Mouse (Mus musculus): Measurements from ENCODE around the gene Ralgps1.
A peak's percentile ranks its signal among the peaks of the same experiment; 100 is the strongest.

Ralgps1 gene

GRCm38 (mm10) chr2:33371648-33372408 is 542 bp upstream of the Ralgps1 start:
- no peaks in the 10 kb centered on the region for H3K36me3 ChIP-seq (ENCODE audit: control insufficient read depth, insufficient read depth, low read length, poor library complexity, severe bottlenecking)
- DNase-seq (ENCODE audit: low read depth, low spot score) = no peak
- H3K27me3 ChIP-seq (ENCODE audit: control insufficient read depth, insufficient read depth, low read length, poor library complexity, severe bottlenecking) = no peaks in the 10 kb centered on the region

DNA sequence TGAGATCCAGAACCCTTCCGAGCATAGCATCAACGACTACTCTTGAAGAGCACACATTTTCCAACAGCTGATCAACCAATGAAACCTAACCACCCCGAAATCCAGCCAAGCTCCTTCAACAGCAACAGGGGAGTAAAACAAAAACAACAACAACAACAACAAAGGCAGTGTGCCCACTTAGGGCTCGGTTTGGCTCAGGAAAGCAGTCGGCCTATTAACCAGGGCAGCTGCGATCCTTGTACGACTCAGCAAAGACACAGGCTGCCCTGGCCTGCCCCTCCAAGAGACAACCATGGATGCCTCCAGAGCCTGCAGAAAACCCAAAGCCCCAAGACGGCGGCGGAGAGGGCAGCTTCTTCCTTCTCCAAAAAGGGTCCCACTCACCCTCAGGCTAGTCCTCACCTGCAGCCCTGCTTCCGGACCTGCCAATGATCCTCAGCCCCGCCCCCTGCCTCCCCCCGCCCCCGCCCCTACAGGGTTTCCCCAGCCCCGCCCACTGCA is 960 bp downstream of the Ralgps1 start:
- no peak for DNase-seq (ENCODE audit: low read depth, low spot score)
- H3K36me3 ChIP-seq (ENCODE audit: control insufficient read depth, insufficient read depth, low read length, poor library complexity, severe bottlenecking) = no peaks in the 10 kb centered on the region
- H3K27me3 ChIP-seq (ENCODE audit: control insufficient read depth, insufficient read depth, low read length, poor library complexity, severe bottlenecking) = no peaks in the 10 kb centered on the region

DNA sequence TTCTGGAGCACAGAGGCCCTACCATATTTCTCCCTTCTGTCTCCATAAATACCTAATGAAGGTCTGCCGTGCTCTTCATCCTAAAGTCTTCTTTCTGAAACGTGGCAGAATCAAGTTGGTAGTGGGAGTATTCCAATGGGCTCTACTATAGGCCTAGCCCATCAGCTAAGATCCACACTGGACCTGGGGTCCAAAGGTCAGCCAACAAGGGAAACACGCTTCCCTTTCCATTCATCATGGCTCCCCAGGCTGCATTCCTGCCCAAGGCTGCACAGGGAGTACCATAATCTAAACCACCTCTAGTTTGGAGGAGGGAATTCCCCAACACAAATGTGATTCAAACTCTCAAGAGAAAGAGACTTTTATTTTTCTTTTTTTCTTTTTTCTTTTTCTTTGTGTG is 1.8 kb downstream of the Ralgps1 start:
- H3K36me3 ChIP-seq (ENCODE audit: control insufficient read depth, insufficient read depth, low read length, poor library complexity, severe bottlenecking) = no peaks in the 10 kb centered on the region
- no peaks in the 10 kb centered on the region for H3K27me3 ChIP-seq (ENCODE audit: control insufficient read depth, insufficient read depth, low read length, poor library complexity, severe bottlenecking)
- no peak for DNase-seq (ENCODE audit: low read depth, low spot score)

DNA sequence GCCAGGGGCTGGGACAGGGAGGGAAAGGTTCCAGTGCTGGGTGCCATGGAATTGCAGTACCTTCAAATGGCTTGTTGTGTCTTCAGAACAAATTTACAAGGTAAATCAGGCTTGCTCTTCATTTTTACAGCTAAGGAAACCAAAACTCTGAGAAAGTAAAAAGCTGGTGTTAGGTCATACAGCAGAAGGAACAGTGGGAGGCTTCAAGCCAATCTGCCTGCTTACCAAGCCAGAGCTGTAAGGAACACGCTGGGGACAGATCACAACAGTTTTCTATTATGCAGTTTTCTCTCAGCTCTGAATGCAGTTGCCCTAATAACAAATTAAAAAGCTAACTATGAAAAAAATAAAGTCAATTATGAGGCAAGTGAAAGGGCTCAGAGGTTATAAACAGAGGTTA is 2.8 kb downstream of the Ralgps1 start:
- DNase-seq (ENCODE audit: low read depth, low spot score) = no peak
- Histone ChIP-seq H3K36me3 (ENCODE audit: control insufficient read depth, insufficient read depth, low read length, poor library complexity, severe bottlenecking) (no peaks in the 10 kb centered on the region), H3K27me3 (ENCODE audit: control insufficient read depth, insufficient read depth, low read length, poor library complexity, severe bottlenecking) (no peaks in the 10 kb centered on the region)

DNA sequence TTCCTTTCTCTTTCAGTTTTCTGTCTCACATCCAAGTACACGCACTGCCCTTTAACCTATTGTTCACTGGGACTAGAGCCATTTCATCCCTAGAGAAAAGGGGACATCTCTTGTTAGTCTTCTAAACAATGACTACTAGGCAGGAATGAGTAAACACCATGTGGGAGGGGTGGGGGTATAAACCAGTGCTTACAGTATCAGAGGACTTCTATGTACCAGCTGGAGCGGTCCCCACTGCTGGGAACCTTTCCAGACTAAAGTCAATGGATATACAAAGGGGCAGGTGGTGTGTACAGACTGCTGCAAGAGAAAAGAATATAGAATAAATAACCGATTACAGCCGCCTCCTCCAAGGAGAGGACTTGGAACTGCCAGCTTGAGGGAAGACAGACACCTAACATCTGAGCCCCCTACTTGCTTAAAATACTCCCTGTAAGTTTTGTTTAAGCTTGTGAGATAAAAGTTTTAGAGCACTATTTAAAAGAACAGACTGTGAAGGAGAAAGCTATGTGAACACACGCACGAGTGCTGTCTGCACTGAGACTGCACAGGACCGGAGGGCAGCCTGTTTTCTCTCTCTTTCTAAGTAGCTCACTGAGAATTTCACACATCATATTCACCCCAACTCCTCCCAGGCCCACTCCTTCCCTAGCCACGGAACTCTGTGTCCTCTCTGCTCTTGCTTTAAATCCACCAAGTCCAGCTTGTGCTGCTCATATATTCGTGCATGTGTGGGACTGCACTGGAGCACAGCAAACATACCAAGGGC is 5.4 kb downstream of the Ralgps1 start:
- DNase-seq (ENCODE audit: low read depth, low spot score) = no peak
- no peaks in the 10 kb centered on the region for H3K36me3 ChIP-seq (ENCODE audit: control insufficient read depth, insufficient read depth, low read length, poor library complexity, severe bottlenecking)
- H3K27me3 ChIP-seq (ENCODE audit: control insufficient read depth, insufficient read depth, low read length, poor library complexity, severe bottlenecking) = no peaks in the 10 kb centered on the region

DNA sequence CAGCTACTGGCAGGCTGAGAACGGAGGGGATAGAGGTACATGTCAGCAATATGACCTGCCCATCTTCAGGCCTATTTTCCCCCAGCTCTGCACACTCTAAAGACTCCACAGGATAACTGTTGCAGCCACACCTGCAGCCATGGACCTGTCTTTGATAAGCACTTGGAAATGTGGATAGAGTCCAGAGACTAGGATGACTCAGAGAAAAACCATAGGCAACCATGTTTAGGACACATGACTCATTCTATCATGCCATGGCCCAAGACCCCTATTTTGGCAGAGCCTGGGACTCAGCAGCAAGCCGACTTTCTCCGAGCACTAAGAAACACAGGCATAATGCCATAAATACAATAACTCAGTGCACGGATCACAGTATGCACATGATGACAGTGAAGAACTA is 6.6 kb downstream of the Ralgps1 start:
- no peaks in the 10 kb centered on the region for H3K36me3 ChIP-seq (ENCODE audit: control insufficient read depth, insufficient read depth, low read length, poor library complexity, severe bottlenecking)
- no peaks in the 10 kb centered on the region for H3K27me3 ChIP-seq (ENCODE audit: control insufficient read depth, insufficient read depth, low read length, poor library complexity, severe bottlenecking)
- no peak for DNase-seq (ENCODE audit: low read depth, low spot score)

- Histone ChIP-seq H3K36me3 (ENCODE audit: control insufficient read depth, insufficient read depth, low read length, poor library complexity, severe bottlenecking) (no peaks in the 10 kb centered on the region), H3K27me3 (ENCODE audit: control insufficient read depth, insufficient read depth, low read length, poor library complexity, severe bottlenecking) (no peaks in the 10 kb centered on the region)
These were observed 7.4 kb downstream of the Ralgps1 start for GRCm38 (mm10) chr2:33363890-33364289.

DNA sequence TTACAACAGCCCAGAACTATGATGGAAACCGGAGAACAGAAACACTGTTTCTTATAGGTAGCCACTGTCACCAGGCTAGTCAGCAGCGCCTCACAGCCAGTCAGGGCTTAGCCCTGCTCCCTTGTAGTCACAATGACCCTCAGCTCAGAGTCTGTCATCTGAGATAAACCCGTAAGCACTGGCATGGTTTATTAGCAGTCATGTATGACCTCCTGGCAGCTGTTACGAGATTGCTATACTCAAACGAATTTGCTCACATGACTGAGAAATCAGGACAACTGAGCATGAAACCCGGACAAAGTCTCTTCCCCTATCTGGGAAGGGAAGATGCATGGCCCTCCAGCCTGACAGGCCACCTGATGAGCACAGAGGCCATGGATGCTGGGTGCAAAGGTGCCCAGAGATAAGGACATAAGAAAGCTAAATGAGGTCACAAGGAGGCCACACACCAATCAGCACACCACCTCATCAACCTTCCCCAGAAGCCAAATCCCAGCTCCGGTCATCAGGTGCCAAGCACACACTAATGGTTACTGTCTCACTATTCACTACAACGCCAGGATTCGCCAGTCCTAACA is 10.1 kb downstream of the Ralgps1 start:
- no peak for DNase-seq (ENCODE audit: low read depth, low spot score)
- no peaks in the 10 kb centered on the region for H3K36me3 ChIP-seq (ENCODE audit: control insufficient read depth, insufficient read depth, low read length, poor library complexity, severe bottlenecking)
- no peaks in the 10 kb centered on the region for H3K27me3 ChIP-seq (ENCODE audit: control insufficient read depth, insufficient read depth, low read length, poor library complexity, severe bottlenecking)

More at GRCm38 (mm10) chr2:33363890-33364289, 7.4 kb downstream of the Ralgps1 start:
- DNase-seq (ENCODE audit: low read depth, low spot score) = no peak

- Histone ChIP-seq H3K36me3 (ENCODE audit: control insufficient read depth, insufficient read depth, low read length, poor library complexity, severe bottlenecking) (no peaks in the 10 kb centered on the region), H3K27me3 (ENCODE audit: control insufficient read depth, insufficient read depth, low read length, poor library complexity, severe bottlenecking) (no peaks in the 10 kb centered on the region)
- DNase-seq (ENCODE audit: low read depth, low spot score) = no peak
These were observed 10.7 kb downstream of the Ralgps1 start for GRCm38 (mm10) chr2:33360564-33360963.

- Histone ChIP-seq H3K36me3 (ENCODE audit: control insufficient read depth, insufficient read depth, low read length, poor library complexity, severe bottlenecking) (no peaks in the 10 kb centered on the region), H3K27me3 (ENCODE audit: control insufficient read depth, insufficient read depth, low read length, poor library complexity, severe bottlenecking) (no peaks in the 10 kb centered on the region)
- DNase-seq (ENCODE audit: low read depth, low spot score) = no peak
These were observed 12.1 kb downstream of the Ralgps1 start for GRCm38 (mm10) chr2:33359184-33359583.

DNA sequence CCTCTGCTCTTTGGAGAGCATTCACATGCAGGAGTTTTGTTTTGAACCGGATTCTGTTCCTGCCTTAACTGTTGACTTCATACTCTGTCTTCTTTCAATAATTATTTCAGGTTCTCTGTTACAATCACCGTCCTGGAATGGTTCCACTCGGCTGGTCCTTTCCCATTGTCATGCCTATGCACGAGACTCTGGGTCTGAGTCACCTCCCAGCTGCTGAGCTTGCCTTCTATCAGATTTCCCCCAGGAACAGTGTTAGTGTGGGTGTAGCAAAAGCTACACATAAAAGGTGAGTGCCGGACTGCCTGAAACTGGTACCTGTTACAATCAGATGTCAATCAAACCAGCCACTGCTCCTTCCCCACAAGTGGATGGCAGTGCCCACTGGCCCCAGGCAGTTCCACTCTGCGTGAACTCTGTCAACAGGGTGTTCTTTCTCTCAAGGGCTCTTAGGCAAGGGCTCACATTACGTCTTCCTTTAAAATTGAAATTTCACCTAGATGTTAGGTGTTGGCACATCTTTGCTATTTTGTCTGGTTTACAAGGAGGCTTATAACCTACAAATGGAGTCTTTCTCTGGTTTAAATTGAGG is 13.9 kb downstream of the Ralgps1 start:
- no peak for DNase-seq (ENCODE audit: low read depth, low spot score)
- no peaks in the 10 kb centered on the region for H3K36me3 ChIP-seq (ENCODE audit: control insufficient read depth, insufficient read depth, low read length, poor library complexity, severe bottlenecking)

DNA sequence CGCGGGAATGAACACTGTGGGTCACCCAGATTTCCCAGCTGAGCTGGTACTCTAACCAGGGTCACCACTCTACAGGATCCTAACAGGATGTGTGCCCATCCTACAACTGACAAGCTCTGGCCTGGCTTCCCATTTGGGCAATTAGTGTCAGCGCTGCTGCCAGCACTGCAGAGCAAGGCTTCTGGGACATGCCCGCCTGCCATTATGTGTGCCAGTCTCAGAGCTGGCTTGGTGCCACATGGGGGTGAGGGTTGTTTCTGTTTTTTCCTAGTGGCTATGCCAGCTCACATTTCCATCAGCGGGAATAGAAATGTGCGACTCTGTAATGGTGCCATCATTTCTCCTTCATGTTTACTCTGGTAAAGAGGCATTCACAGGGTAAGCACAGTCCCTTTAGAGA is 15.7 kb downstream of the Ralgps1 start:
- no peaks in the 10 kb centered on the region for H3K27me3 ChIP-seq (ENCODE audit: control insufficient read depth, insufficient read depth, low read length, poor library complexity, severe bottlenecking)
- no peaks in the 10 kb centered on the region for H3K36me3 ChIP-seq (ENCODE audit: control insufficient read depth, insufficient read depth, low read length, poor library complexity, severe bottlenecking)
- DNase-seq (ENCODE audit: low read depth, low spot score) = no peak

More for the DNA sequence above, 13.9 kb downstream of the Ralgps1 start:
- no peaks in the 10 kb centered on the region for H3K27me3 ChIP-seq (ENCODE audit: control insufficient read depth, insufficient read depth, low read length, poor library complexity, severe bottlenecking)

GRCm38 (mm10) chr2:33353432-33353831 is 17.9 kb downstream of the Ralgps1 start:
- H3K27me3 ChIP-seq (ENCODE audit: control insufficient read depth, insufficient read depth, low read length, poor library complexity, severe bottlenecking) = no peaks in the 10 kb centered on the region
- peak; percentile 44 for DNase-seq (ENCODE audit: low read depth, low spot score)
- H3K36me3 ChIP-seq (ENCODE audit: control insufficient read depth, insufficient read depth, low read length, poor library complexity, severe bottlenecking) = no peaks in the 10 kb centered on the region

- no peaks in the 10 kb centered on the region for H3K36me3 ChIP-seq (ENCODE audit: control insufficient read depth, insufficient read depth, low read length, poor library complexity, severe bottlenecking)
- no peak for DNase-seq (ENCODE audit: low read depth, low spot score)
- no peaks in the 10 kb centered on the region for H3K27me3 ChIP-seq (ENCODE audit: control insufficient read depth, insufficient read depth, low read length, poor library complexity, severe bottlenecking)
These were observed 19.8 kb downstream of the Ralgps1 start for GRCm38 (mm10) chr2:33351449-33351848.

DNA sequence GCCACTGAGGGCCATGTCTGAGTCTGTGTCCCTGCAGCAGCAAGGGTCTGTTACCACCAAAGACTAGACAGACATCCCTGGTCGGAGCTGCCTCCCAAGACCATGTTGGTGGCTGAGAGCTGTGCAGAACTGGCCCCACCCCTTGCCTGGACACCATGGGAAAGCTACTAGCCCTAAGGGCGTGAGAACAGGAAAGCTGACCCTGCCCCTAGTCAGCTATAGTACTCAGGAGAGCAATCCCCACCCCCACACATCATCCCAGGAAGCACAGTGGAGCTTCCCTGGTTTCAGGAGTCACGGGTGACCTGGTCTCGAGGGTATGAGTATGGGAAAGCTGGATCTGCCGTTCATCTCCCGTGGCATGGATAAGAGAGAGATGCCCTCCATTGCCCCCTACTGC is 20.4 kb downstream of the Ralgps1 start:
- Histone ChIP-seq H3K36me3 (ENCODE audit: control insufficient read depth, insufficient read depth, low read length, poor library complexity, severe bottlenecking) (no peaks in the 10 kb centered on the region), H3K27me3 (ENCODE audit: control insufficient read depth, insufficient read depth, low read length, poor library complexity, severe bottlenecking) (no peaks in the 10 kb centered on the region)
- DNase-seq (ENCODE audit: low read depth, low spot score) = no peak
